In the genomic region with DNA sequence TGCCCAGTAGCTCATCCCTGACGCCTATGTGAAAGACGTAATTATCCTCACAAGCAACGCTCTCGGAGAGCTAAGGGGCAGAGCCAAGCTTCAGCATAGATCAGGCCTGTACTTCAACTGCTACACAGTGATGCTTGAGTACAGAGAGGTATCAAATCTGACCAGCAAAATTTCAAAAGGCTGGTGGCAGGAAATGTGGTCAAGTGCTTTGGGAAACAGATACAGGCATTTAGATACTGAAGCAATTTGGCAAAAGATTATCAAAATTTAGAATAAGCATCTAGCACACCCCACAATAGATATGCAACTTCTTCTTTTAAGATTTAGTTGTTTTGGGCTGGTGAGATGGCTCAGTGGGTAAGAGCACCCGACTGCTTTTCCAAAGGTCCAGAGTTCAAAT, we compare ENCODE assay signal across 23 mouse cellular contexts. TPM values are rescaled to one million over a fixed set of nuclear protein-coding genes. Genes with fewer than 3 reads are reported as not detected.
DNase-seq lines count a peak whose midpoint lies in the region; ATAC-seq and TF ChIP-seq lines count a peak whose summit lies in the region.
"Had no signal": no experiment of that assay in that cellular context is flagged by ENCODE, and none has a peak within 500 bp of the region (broad histone marks: within the 10 kb centered on the region; RNA-seq: fewer than 3 reads in every experiment).

No protein-coding gene starts in this region.

- ATAC-seq in common myeloid progenitor, adult 5-6 weeks (replicated peaks; ENCODE audit: low read depth, poor library complexity, severe bottlenecking): peak; percentile 22; the same call in 1 of the 2 replicates
- ATAC-seq in hindbrain, embryonic 14.5 days (ENCODE audit: low FRiP score): no peak
- ATAC-seq: activated CD4-positive, CD25-positive, alpha-beta regulatory T cell, adult 4 months; forebrain, embryonic 13.5 days; forebrain, embryonic 15.5 days; forebrain, postnatal 0 days; Patski had no signal

- peak overlapping the region; percentile 19; the same call in 1 of the 2 replicates for H3K27ac ChIP-seq in MEL (ENCODE audit: control insufficient read depth, low read depth, low read length)
- no peak overlapping the region for H3K27ac ChIP-seq in hindbrain, embryonic 14.5 days
- H3K27ac ChIP-seq: embryonic facial prominence, embryonic 10.5 days; embryonic facial prominence, embryonic 12.5 days; forebrain, embryonic 13.5 days; forebrain, embryonic 15.5 days had no signal

- H3K36me3 ChIP-seq in MEL (ENCODE audit: control insufficient read depth in 1 of 2, insufficient read depth in 2 of 2, low read length in 2 of 2): peaks cover 0 to 12% of the 10 kb centered on the region in 2 experiments; a peak in 2 of 4 replicates
- H3K36me3 ChIP-seq in hindbrain, embryonic 14.5 days (replicated peaks; ENCODE audit: control insufficient read depth, insufficient read depth): no peaks in the 10 kb centered on the region
- H3K36me3 ChIP-seq: embryonic facial prominence, embryonic 10.5 days; embryonic facial prominence, embryonic 12.5 days; forebrain, embryonic 15.5 days had no signal

- DNase-seq in 416B (ENCODE audit: low read depth) (peak; percentile 64), MEL (ENCODE audit: low read depth, low spot score) (peak; percentile 64)
- no peak for DNase-seq in hindbrain, embryonic 14.5 days (ENCODE audit: low spot score)
- no peak for DNase-seq in cerebellum, adult 8-10 months
- DNase-seq: adrenal gland, adult 8-10 months; adrenal gland, postnatal 14 days; adrenal gland, postnatal 36 days; cerebellum, adult 11-12 months; cerebellum, adult 2 months; cerebellum, adult 9-11 months; cerebellum, postnatal 36 days; forebrain, postnatal 0 days had no signal

- TF ChIP-seq CTCF in MEL (IDR thresholded peaks at IDR 0.05 in 2 of 3, conservative IDR thresholded peaks at IDR 0.05 in 1 of 3; ENCODE audit: control insufficient read depth in 1 of 3, insufficient read depth in 1 of 3, low read depth in 2 of 3, low read length in 3 of 3, poor library complexity in 1 of 3, severe bottlenecking in 1 of 3): no peak

- no peak overlapping the region for H3K4me2 ChIP-seq in hindbrain, embryonic 14.5 days (replicated peaks)
- H3K4me2 ChIP-seq: embryonic facial prominence, embryonic 12.5 days; forebrain, embryonic 13.5 days; forebrain, embryonic 15.5 days had no signal

- H3K79me2 ChIP-seq in MEL (ENCODE audit: control insufficient read depth, insufficient read depth, low read length, poor library complexity): no peaks in the 10 kb centered on the region

- no peak for TF ChIP-seq POLR2A in MEL (IDR thresholded peaks at IDR 0.05; ENCODE audit: control insufficient read depth in 1 of 2, insufficient read depth in 1 of 2, low read depth in 1 of 2, low read length in 2 of 2, poor library complexity in 1 of 2)

- peaks cover 2 to 12% of the 10 kb centered on the region in 2 experiments for H3K4me1 ChIP-seq in MEL (ENCODE audit: control insufficient read depth in 1 of 2, insufficient read depth in 2 of 2, low read length in 2 of 2)
- H3K4me1 ChIP-seq in hindbrain, embryonic 14.5 days (replicated peaks; ENCODE audit: control insufficient read depth, insufficient read depth, low read length): no peaks in the 10 kb centered on the region
- H3K4me1 ChIP-seq: embryonic facial prominence, embryonic 10.5 days; embryonic facial prominence, embryonic 12.5 days; forebrain, embryonic 13.5 days; forebrain, embryonic 15.5 days had no signal

- 83% methylated on average over 5 of the region's 5 CpGs for WGBS in hindbrain, embryonic 14.5 days

- H3K9ac ChIP-seq in MEL (ENCODE audit: control insufficient read depth, low read depth, low read length, poor library complexity, severe bottlenecking): no peak overlapping the region
- no peak overlapping the region for H3K9ac ChIP-seq in hindbrain, embryonic 14.5 days
- H3K9ac ChIP-seq: embryonic facial prominence, embryonic 12.5 days; forebrain, embryonic 13.5 days; forebrain, embryonic 15.5 days; forebrain, postnatal 0 days had no signal

- H3K27me3 ChIP-seq in MEL (ENCODE audit: control insufficient read depth in 1 of 2, insufficient read depth in 2 of 2, low read length in 2 of 2): peaks cover 0 to 1% of the 10 kb centered on the region in 2 experiments; a peak in 1 of 4 replicates
- H3K27me3 ChIP-seq in hindbrain, embryonic 14.5 days (ENCODE audit: control insufficient read depth, insufficient read depth, low read length): no peaks in the 10 kb centered on the region
- H3K27me3 ChIP-seq: embryonic facial prominence, embryonic 12.5 days; forebrain, embryonic 13.5 days; forebrain, embryonic 15.5 days; Patski had no signal

- peak; percentile 78 to 82 for TF ChIP-seq EP300 in MEL (IDR thresholded peaks at IDR 0.05; ENCODE audit: low read depth in 1 of 2, low read length in 2 of 2)

- TF ChIP-seq RAD21 in MEL (IDR thresholded peaks at IDR 0.05; ENCODE audit: low read depth, low read length): no peak

- no peak overlapping the region for H3K4me3 ChIP-seq in MEL (ENCODE audit: control insufficient read depth in 1 of 2, insufficient read depth in 1 of 2, low read depth in 2 of 2, low read length in 2 of 2)
- H3K4me3 ChIP-seq in hindbrain, embryonic 14.5 days (replicated peaks; ENCODE audit: low read length): no peak overlapping the region
- H3K4me3 ChIP-seq: embryonic facial prominence, embryonic 10.5 days; embryonic facial prominence, embryonic 12.5 days; forebrain, embryonic 13.5 days; forebrain, embryonic 15.5 days had no signal

- no peaks in the 10 kb centered on the region for H3K9me3 ChIP-seq in MEL (replicated peaks; ENCODE audit: insufficient read depth, low read length)
- H3K9me3 ChIP-seq in hindbrain, embryonic 14.5 days (ENCODE audit: control insufficient read depth, low read length): no peaks in the 10 kb centered on the region
- H3K9me3 ChIP-seq: embryonic facial prominence, embryonic 10.5 days; embryonic facial prominence, embryonic 12.5 days; forebrain, embryonic 15.5 days had no signal

TF ChIP-seq in MEL, 35 proteins besides CTCF, POLR2A, EP300 and RAD21:
- no peak for TF ChIP-seq NELFE (IDR thresholded peaks at IDR 0.05; ENCODE audit: low read depth, low read length)
- TF ChIP-seq MYB (IDR thresholded peaks at IDR 0.05; ENCODE audit: low read depth, low read length): no peak
- TF ChIP-seq RCOR1 (IDR thresholded peaks at IDR 0.05; ENCODE audit: low read depth, low read length): peak; percentile 69
- TF ChIP-seq ETS1 (IDR thresholded peaks at IDR 0.05; ENCODE audit: low read depth, low read length): peak; percentile 54
- TF ChIP-seq TAL1 (IDR thresholded peaks at IDR 0.05; ENCODE audit: low read length): 0 out of 2 replicates have a peak, but pooled peaks have one; percentile 7
- peak; percentile 84 for TF ChIP-seq TCF12 (IDR thresholded peaks at IDR 0.05; ENCODE audit: low read depth, low read length)
- no peak for TF ChIP-seq JUND (IDR thresholded peaks at IDR 0.05; ENCODE audit: low read depth, low read length)
- TF ChIP-seq KAT2A (conservative IDR thresholded peaks at IDR 0.05; ENCODE audit: low read depth, low read length): no peak
- no peak for TF ChIP-seq BHLHE40 (IDR thresholded peaks at IDR 0.05; ENCODE audit: borderline replicate concordance, low read depth, low read length)
- TF ChIP-seq ZNF384 (IDR thresholded peaks at IDR 0.05; ENCODE audit: low read depth, low read length): no peak
- TF ChIP-seq GATA1 (IDR thresholded peaks at IDR 0.05; ENCODE audit: low read depth, low read length): peak; percentile 79
- no peak for TF ChIP-seq ELF1 (IDR thresholded peaks at IDR 0.05; ENCODE audit: low read depth, low read length)
- TF ChIP-seq ZKSCAN1 (IDR thresholded peaks at IDR 0.05; ENCODE audit: low read depth, low read length): no peak

RNA-seq across cellular contexts. Expression of gene F2rl1, which starts 15.0 kb away (rescaled TPM):
- not detected in 2 replicates for total RNA-seq in MEL (2012; rRNA removed)
- polyA plus RNA-seq in MEL (2012; ENCODE audit: insufficient read depth in 1 of 2, insufficient read length in 2 of 2, low read depth in 1 of 2, low replicate concordance in 2 of 2, missing spikeins in 1 of 2): under 1 TPM in 1 of 2 experiments, not detected in 1; 0.06 TPM
- total RNA-seq in common myeloid progenitor, adult 5-6 weeks (2017): 0.10 and 0.78 TPM in 2 replicates
- not detected in 2 replicates for polyA plus RNA-seq in hindbrain, embryonic 14.5 days (2014; fragmentation: Nextera tagmentation; extraction: Ambion mirVana)
- polyA plus RNA-seq: C2C12 had no signal

RNA-seq across cellular contexts. Expression of gene S100z, which starts 31.5 kb away (rescaled TPM):
- total RNA-seq in MEL (2012; rRNA removed): not detected in 2 replicates
- polyA plus RNA-seq in MEL (2012; ENCODE audit: insufficient read depth in 1 of 2, insufficient read length in 2 of 2, low read depth in 1 of 2, low replicate concordance in 2 of 2, missing spikeins in 1 of 2): not detected
- total RNA-seq in common myeloid progenitor, adult 5-6 weeks (2017): not detected in 2 replicates
- not detected in 2 replicates for polyA plus RNA-seq in hindbrain, embryonic 14.5 days (2014; fragmentation: Nextera tagmentation; extraction: Ambion mirVana)
- total RNA-seq: adrenal gland, adult 18-20 months; adrenal gland, adult 8-10 months; adrenal gland, postnatal 14 days; adrenal gland, postnatal 36 days; ES-E14; forebrain, postnatal 0 days had no signal
- polyA plus RNA-seq: activated CD4-positive, CD25-positive, alpha-beta regulatory T cell, adult 4 months; C2C12; cerebellum, adult 2 months; cortical plate, adult 2 months; forebrain, embryonic 13.5 days; forebrain, embryonic 15.5 days; forebrain, postnatal 0 days; Patski had no signal

Comparison
In these comparisons a context has a peak if more than half of its experiments do, and no peak if none do; other contexts are left out.
1. DNase-seq: peak in 416B (single experiment) and MEL (single experiment); none in hindbrain, embryonic 14.5 days (single experiment) and cerebellum, adult 8-10 months (single experiment).